Mouse (Mus musculus): ENCODE data around the gene Sf3b6. TPM values are rescaled to one million over a fixed set of nuclear protein-coding genes. Genes with fewer than 3 reads are reported as not detected.

The Sf3b6 gene
- polyA plus RNA-seq, 1 experiment from 2014 or later: 193 TPM

GRCm38 (mm10) chr12:4856160-4856559, 38.8 kb downstream of the Sf3b6 start:
- H3K9me3 ChIP-seq (ENCODE audit: control insufficient read depth, low read length): no peaks in the 10 kb centered on the region
- H3K4me1 ChIP-seq (ENCODE audit: control insufficient read depth, insufficient read depth, low read length): no peaks in the 10 kb centered on the region
- no peak overlapping the region for H3K9ac ChIP-seq (ENCODE audit: low read depth, low read length)
- H3K27me3 ChIP-seq (replicated peaks; ENCODE audit: control insufficient read depth, insufficient read depth, low read length): no peaks in the 10 kb centered on the region
- no peak overlapping the region for H3K4me2 ChIP-seq (ENCODE audit: low read depth, low read length)
- 96% methylated on average over 5 of the region's 5 CpGs for WGBS
- no peak for ATAC-seq
- H3K27ac ChIP-seq (ENCODE audit: low read length): no peak overlapping the region
- H3K36me3 ChIP-seq (ENCODE audit: control insufficient read depth, insufficient read depth, low read length): no peaks in the 10 kb centered on the region
- no peak overlapping the region for H3K4me3 ChIP-seq (ENCODE audit: low read length)

- no peaks in the 10 kb centered on the region for H3K27me3 ChIP-seq (replicated peaks; ENCODE audit: control insufficient read depth, insufficient read depth, low read length)
- no peaks in the 10 kb centered on the region for H3K4me1 ChIP-seq (ENCODE audit: control insufficient read depth, insufficient read depth, low read length)
- no peaks in the 10 kb centered on the region for H3K36me3 ChIP-seq (ENCODE audit: control insufficient read depth, insufficient read depth, low read length)
- 96% methylated on average over 2 of the region's 2 CpGs for WGBS
- H3K9me3 ChIP-seq (ENCODE audit: control insufficient read depth, low read length): no peaks in the 10 kb centered on the region
- no peak overlapping the region for H3K4me2 ChIP-seq (ENCODE audit: low read depth, low read length)
- no peak overlapping the region for H3K4me3 ChIP-seq (ENCODE audit: low read length)
- H3K9ac ChIP-seq (ENCODE audit: low read depth, low read length): no peak overlapping the region
- no peak for ATAC-seq
- no peak overlapping the region for H3K27ac ChIP-seq (ENCODE audit: low read length)
Observed at GRCm38 (mm10) chr12:4856834-4857233, 39.5 kb downstream of the Sf3b6 start.

- H3K27me3 ChIP-seq (replicated peaks; ENCODE audit: control insufficient read depth, insufficient read depth, low read length): no peaks in the 10 kb centered on the region
- H3K27ac ChIP-seq (ENCODE audit: low read length): no peak overlapping the region
- H3K4me1 ChIP-seq (ENCODE audit: control insufficient read depth, insufficient read depth, low read length): 0 out of 2 replicates have a peak, but pooled peaks cover 5% of the 10 kb centered on the region
- no peaks in the 10 kb centered on the region for H3K36me3 ChIP-seq (ENCODE audit: control insufficient read depth, insufficient read depth, low read length)
- no peak overlapping the region for H3K9ac ChIP-seq (ENCODE audit: low read depth, low read length)
- no peaks in the 10 kb centered on the region for H3K9me3 ChIP-seq (ENCODE audit: control insufficient read depth, low read length)
- ATAC-seq: 0 out of 2 replicates have a peak, but pooled peaks have one; percentile 32
- H3K4me3 ChIP-seq (ENCODE audit: low read length): no peak overlapping the region
- no peak overlapping the region for H3K4me2 ChIP-seq (ENCODE audit: low read depth, low read length)
- WGBS: 51% methylated on average over 11 of the region's 11 CpGs
Observed at GRCm38 (mm10) chr12:4859241-4859914, 42.0 kb downstream of the Sf3b6 start.

- Histone ChIP-seq H3K9ac (ENCODE audit: low read depth, low read length) (no peak overlapping the region), H3K36me3 (ENCODE audit: control insufficient read depth, insufficient read depth, low read length) (no peaks in the 10 kb centered on the region), H3K4me2 (ENCODE audit: low read depth, low read length) (no peak overlapping the region), H3K4me3 (ENCODE audit: low read length) (no peak overlapping the region), H3K4me1 (ENCODE audit: control insufficient read depth, insufficient read depth, low read length) (0 out of 2 replicates have a peak, but pooled peaks cover 5% of the 10 kb centered on the region), H3K27ac (ENCODE audit: low read length) (no peak overlapping the region), H3K27me3 (replicated peaks; ENCODE audit: control insufficient read depth, insufficient read depth, low read length) (no peaks in the 10 kb centered on the region), H3K9me3 (ENCODE audit: control insufficient read depth, low read length) (no peaks in the 10 kb centered on the region)
- WGBS: 90% methylated on average over 4 of the region's 4 CpGs
- no peak for ATAC-seq
Observed at GRCm38 (mm10) chr12:4862672-4863071, 45.3 kb downstream of the Sf3b6 start.

- ATAC-seq: 0 out of 2 replicates have a peak, but pooled peaks have one; percentile 29
- no peak overlapping the region for H3K9ac ChIP-seq (ENCODE audit: low read depth, low read length)
- no peak overlapping the region for H3K4me3 ChIP-seq (ENCODE audit: low read length)
- WGBS: 60% methylated on average over 4 of the region's 4 CpGs
- H3K27ac ChIP-seq (ENCODE audit: low read length): no peak overlapping the region
- H3K4me2 ChIP-seq (ENCODE audit: low read depth, low read length): no peak overlapping the region
- H3K27me3 ChIP-seq (replicated peaks; ENCODE audit: control insufficient read depth, insufficient read depth, low read length): no peaks in the 10 kb centered on the region
- no peaks in the 10 kb centered on the region for H3K9me3 ChIP-seq (ENCODE audit: control insufficient read depth, low read length)
- no peaks in the 10 kb centered on the region for H3K36me3 ChIP-seq (ENCODE audit: control insufficient read depth, insufficient read depth, low read length)
- H3K4me1 ChIP-seq (ENCODE audit: control insufficient read depth, insufficient read depth, low read length): 0 out of 2 replicates have a peak, but pooled peaks cover 5% of the 10 kb centered on the region
Observed at GRCm38 (mm10) chr12:4863654-4864337, 46.5 kb downstream of the Sf3b6 start.

- Histone ChIP-seq H3K4me2 (ENCODE audit: low read depth, low read length) (no peak overlapping the region), H3K27ac (ENCODE audit: low read length) (no peak overlapping the region), H3K4me3 (ENCODE audit: low read length) (no peak overlapping the region), H3K9ac (ENCODE audit: low read depth, low read length) (no peak overlapping the region), H3K36me3 (ENCODE audit: control insufficient read depth, insufficient read depth, low read length) (no peaks in the 10 kb centered on the region), H3K9me3 (ENCODE audit: control insufficient read depth, low read length) (no peaks in the 10 kb centered on the region), H3K27me3 (replicated peaks; ENCODE audit: control insufficient read depth, insufficient read depth, low read length) (no peaks in the 10 kb centered on the region), H3K4me1 (ENCODE audit: control insufficient read depth, insufficient read depth, low read length) (0 out of 2 replicates have a peak, but pooled peaks cover 8% of the 10 kb centered on the region)
- no peak for ATAC-seq
- WGBS: 62% methylated on average over 4 of the region's 4 CpGs
Observed at GRCm38 (mm10) chr12:4864338-4864690, 47.0 kb downstream of the Sf3b6 start.

- H3K9ac ChIP-seq (ENCODE audit: low read depth, low read length): no peak overlapping the region
- no peaks in the 10 kb centered on the region for H3K9me3 ChIP-seq (ENCODE audit: control insufficient read depth, low read length)
- no peak for ATAC-seq
Observed at GRCm38 (mm10) chr12:4868924-4869323, 51.6 kb downstream of the Sf3b6 start.

GRCm38 (mm10) chr12:4871260-4871659, 53.9 kb downstream of the Sf3b6 start:
- H3K36me3 ChIP-seq (ENCODE audit: control insufficient read depth, insufficient read depth, low read length): no peaks in the 10 kb centered on the region
- 89% methylated on average over 5 of the region's 5 CpGs for WGBS
- H3K9ac ChIP-seq (ENCODE audit: low read depth, low read length): no peak overlapping the region
- no peak for ATAC-seq
- peaks cover 19% of the 10 kb centered on the region for H3K4me1 ChIP-seq (ENCODE audit: control insufficient read depth, insufficient read depth, low read length)
- no peaks in the 10 kb centered on the region for H3K9me3 ChIP-seq (ENCODE audit: control insufficient read depth, low read length)
- H3K4me3 ChIP-seq (ENCODE audit: low read length): no peak overlapping the region
- no peak overlapping the region for H3K4me2 ChIP-seq (ENCODE audit: low read depth, low read length)
- no peaks in the 10 kb centered on the region for H3K27me3 ChIP-seq (replicated peaks; ENCODE audit: control insufficient read depth, insufficient read depth, low read length)
- H3K27ac ChIP-seq (ENCODE audit: low read length): no peak overlapping the region

More at GRCm38 (mm10) chr12:4868924-4869323, 51.6 kb downstream of the Sf3b6 start:
- Histone ChIP-seq H3K4me1 (ENCODE audit: control insufficient read depth, insufficient read depth, low read length) (peaks cover 11% of the 10 kb centered on the region), H3K36me3 (ENCODE audit: control insufficient read depth, insufficient read depth, low read length) (no peaks in the 10 kb centered on the region), H3K4me3 (ENCODE audit: low read length) (no peak overlapping the region), H3K27me3 (replicated peaks; ENCODE audit: control insufficient read depth, insufficient read depth, low read length) (no peaks in the 10 kb centered on the region), H3K4me2 (ENCODE audit: low read depth, low read length) (no peak overlapping the region), H3K27ac (ENCODE audit: low read length) (no peak overlapping the region)
- WGBS: 81% methylated on average over 8 of the region's 8 CpGs

- no peak overlapping the region for H3K27ac ChIP-seq (ENCODE audit: low read length)
- no peak overlapping the region for H3K4me3 ChIP-seq (ENCODE audit: low read length)
- no peak overlapping the region for H3K4me2 ChIP-seq (ENCODE audit: low read depth, low read length)
- WGBS: 70% methylated on average over 4 of the region's 4 CpGs
- no peaks in the 10 kb centered on the region for H3K36me3 ChIP-seq (ENCODE audit: control insufficient read depth, insufficient read depth, low read length)
- no peaks in the 10 kb centered on the region for H3K9me3 ChIP-seq (ENCODE audit: control insufficient read depth, low read length)
- no peaks in the 10 kb centered on the region for H3K27me3 ChIP-seq (replicated peaks; ENCODE audit: control insufficient read depth, insufficient read depth, low read length)
- peaks cover 20% of the 10 kb centered on the region for H3K4me1 ChIP-seq (ENCODE audit: control insufficient read depth, insufficient read depth, low read length)
- ATAC-seq: no peak
- no peak overlapping the region for H3K9ac ChIP-seq (ENCODE audit: low read depth, low read length)
Observed at GRCm38 (mm10) chr12:4872273-4872672, 54.9 kb downstream of the Sf3b6 start.

Data from intestine, embryonic 16.5 days (tissue).